Mouse (Mus musculus): ENCODE results near the gene Tctn1. TPM values are rescaled to one million over a fixed set of nuclear protein-coding genes. Genes with fewer than 3 reads are reported as not detected.

The Tctn1 gene
- polyA plus RNA-seq, 1 experiment: 22.1 TPM

DNA sequence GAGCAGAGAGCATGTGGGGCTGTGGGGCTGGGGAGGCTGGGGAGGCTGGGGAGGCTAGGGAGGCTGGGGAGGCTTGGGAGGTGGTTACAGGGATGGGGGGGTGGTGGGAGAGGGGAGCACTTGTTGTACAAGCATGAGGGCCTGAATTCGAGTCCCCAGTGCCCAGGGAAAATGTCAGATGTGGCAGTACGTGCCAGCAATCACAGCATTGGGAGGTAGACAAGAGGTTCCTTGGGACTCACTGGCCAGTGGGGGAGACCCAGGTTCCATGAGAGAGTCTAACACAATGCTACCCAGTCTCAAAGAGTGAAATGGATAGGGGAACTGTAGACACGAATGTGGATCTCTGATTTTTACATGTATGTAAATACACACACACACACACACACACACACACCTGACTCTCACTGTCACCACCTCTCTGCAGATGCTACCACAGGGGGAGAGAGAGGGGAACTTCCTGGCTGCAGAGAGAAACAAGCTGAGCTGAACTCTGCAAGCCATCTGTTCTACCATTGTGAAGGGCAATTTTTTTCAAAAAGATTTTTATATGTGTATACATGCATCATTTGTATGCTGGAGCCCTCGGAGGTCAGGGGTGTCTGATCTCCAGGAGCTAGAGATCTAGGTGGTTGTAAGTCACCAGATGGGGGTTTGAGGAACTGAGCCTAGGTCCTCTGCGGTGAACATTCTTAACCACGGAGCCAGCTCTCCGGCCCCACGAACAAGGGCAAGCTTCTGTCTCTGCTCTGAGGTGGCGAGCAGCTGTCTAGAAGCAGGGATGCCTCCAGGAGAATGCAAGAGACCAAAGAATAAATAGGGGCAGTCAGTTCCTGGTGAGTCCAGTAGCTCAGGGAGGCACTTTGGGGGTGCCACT, 29.7 kb downstream of the Tctn1 start:
- WGBS: 6% methylated on average over 9 of the region's 9 CpGs
- Histone ChIP-seq H3K27ac (ENCODE audit: insufficient read depth, low read length) (peak overlapping the region; percentile 99), H3K36me3 (ENCODE audit: control insufficient read depth, insufficient read depth, low read length) (peaks cover 45% of the 10 kb centered on the region), H3K4me3 (ENCODE audit: extremely low read depth, insufficient read depth, insufficient read length) (peak overlapping the region; percentile 52), H3K4me1 (ENCODE audit: control insufficient read depth, insufficient read depth, insufficient read length) (peaks cover 46% of the 10 kb centered on the region; the same call in 1 of the 2 replicates), H3K27me3 (ENCODE audit: control insufficient read depth, insufficient read depth, low read length) (no peaks in the 10 kb centered on the region)
- TF ChIP-seq POLR2A (IDR thresholded peaks at IDR 0.05; ENCODE audit: low read depth, low read length): peak; percentile 24; the same call in 1 of the 2 replicates
- no peak for TF ChIP-seq CTCF (IDR thresholded peaks at IDR 0.05; ENCODE audit: extremely low read depth, insufficient read depth, insufficient read length, insufficient replicate concordance)
- DNase-seq (ENCODE audit: low read depth in 1 of 2, low spot score in 2 of 2): peak; percentile 64 to 74

DNA sequence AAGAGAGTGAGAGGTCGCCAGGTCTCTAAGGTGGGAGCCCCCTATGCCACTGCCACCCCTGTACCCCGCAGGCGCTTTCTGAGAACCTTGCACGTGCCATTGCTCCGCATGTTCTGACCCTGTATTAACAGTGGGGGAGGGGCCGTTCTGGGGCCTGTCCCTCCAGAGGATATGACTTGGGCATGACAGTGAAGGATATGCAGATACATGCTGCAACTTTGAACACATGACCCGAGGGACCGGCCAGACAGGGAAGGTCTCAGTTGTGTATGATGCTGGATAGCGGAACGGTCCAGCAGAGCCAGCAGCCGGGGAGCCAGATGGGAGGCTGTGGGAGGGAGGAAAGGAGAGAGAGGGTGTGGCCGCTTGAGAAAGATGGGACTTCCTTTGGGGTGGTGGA, 30.6 kb downstream of the Tctn1 start:
- Histone ChIP-seq H3K27ac (ENCODE audit: insufficient read depth, low read length) (peak overlapping the region; percentile 99), H3K4me1 (ENCODE audit: control insufficient read depth, insufficient read depth, insufficient read length) (peaks cover 48% of the 10 kb centered on the region; the same call in 1 of the 2 replicates), H3K36me3 (ENCODE audit: control insufficient read depth, insufficient read depth, low read length) (peaks cover 39% of the 10 kb centered on the region), H3K4me3 (ENCODE audit: extremely low read depth, insufficient read depth, insufficient read length) (peak overlapping the region; percentile 52), H3K27me3 (ENCODE audit: control insufficient read depth, insufficient read depth, low read length) (no peaks in the 10 kb centered on the region)
- peak; percentile 65 to 69 for DNase-seq (ENCODE audit: low read depth in 1 of 2, low spot score in 2 of 2)
- TF ChIP-seq CTCF (IDR thresholded peaks at IDR 0.05; ENCODE audit: extremely low read depth, insufficient read depth, insufficient read length, insufficient replicate concordance) (no peak), POLR2A (IDR thresholded peaks at IDR 0.05; ENCODE audit: low read depth, low read length) (no peak)
- 14% methylated on average over 12 of the region's 12 CpGs for WGBS

DNA sequence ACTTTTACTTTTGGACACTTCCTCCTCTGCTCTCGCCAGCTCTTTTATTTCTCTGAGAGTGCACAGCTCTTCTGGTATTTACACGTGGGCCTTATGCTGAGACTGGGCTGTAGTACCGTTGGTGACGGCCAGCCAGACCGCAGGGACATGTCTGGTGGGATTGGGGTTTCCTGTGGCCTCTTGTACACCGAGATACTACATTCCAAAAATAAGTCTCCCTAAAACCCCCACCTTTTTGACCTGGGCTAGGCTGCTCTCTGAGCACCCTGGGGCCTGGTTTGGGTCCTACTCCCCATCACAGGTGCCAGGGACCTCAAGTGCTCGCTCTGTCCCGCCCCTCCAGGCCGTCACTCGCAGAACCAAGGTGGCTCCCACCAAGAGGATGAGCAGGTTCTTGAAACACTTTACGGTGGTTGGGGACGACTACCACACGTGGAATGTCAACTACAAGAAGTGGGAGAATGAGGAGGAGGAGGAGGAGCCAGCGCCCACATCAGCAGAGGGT, 31.1 kb downstream of the Tctn1 start:
- H3K4me3 ChIP-seq (ENCODE audit: extremely low read depth, insufficient read depth, insufficient read length): peak overlapping the region; percentile 52
- peak overlapping the region; percentile 99 for H3K27ac ChIP-seq (ENCODE audit: insufficient read depth, low read length)
- 9% methylated on average over 14 of the region's 14 CpGs for WGBS

DNA sequence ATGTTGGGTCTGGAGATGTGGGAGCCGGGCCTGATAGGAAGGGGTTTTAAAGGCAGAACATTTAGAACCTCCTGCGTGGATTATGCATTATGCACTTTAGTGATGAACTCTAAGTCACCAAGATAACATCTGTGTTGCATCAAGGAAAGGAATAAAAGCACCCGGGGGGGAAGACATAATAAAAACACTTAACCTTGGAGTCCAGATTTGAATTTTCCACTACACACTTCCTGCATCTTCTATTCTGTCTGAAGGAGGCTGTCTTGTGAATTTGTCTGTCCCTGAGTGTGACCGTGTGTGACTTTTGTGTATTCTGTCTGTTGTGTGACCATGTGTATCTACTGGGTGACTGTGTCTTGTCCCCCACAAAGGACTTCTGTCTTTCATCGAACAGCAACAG, 32.3 kb downstream of the Tctn1 start:
- Histone ChIP-seq H3K36me3 (ENCODE audit: control insufficient read depth, insufficient read depth, low read length) (peaks cover 34% of the 10 kb centered on the region), H3K4me3 (ENCODE audit: extremely low read depth, insufficient read depth, insufficient read length) (no peak overlapping the region; the same call in 1 of the 2 replicates), H3K27ac (ENCODE audit: insufficient read depth, low read length) (peak overlapping the region; percentile 99), H3K27me3 (ENCODE audit: control insufficient read depth, insufficient read depth, low read length) (no peaks in the 10 kb centered on the region), H3K4me1 (ENCODE audit: control insufficient read depth, insufficient read depth, insufficient read length) (peaks cover 51% of the 10 kb centered on the region)
- peak in 1 of 2 experiments; percentile 79 for DNase-seq (ENCODE audit: low read depth in 1 of 2, low spot score in 2 of 2)
- 19% methylated on average over 5 of the region's 5 CpGs for WGBS
- TF ChIP-seq POLR2A (IDR thresholded peaks at IDR 0.05; ENCODE audit: low read depth, low read length) (no peak), CTCF (IDR thresholded peaks at IDR 0.05; ENCODE audit: extremely low read depth, insufficient read depth, insufficient read length, insufficient replicate concordance) (no peak)

More for the DNA sequence above, 31.1 kb downstream of the Tctn1 start:
- no peak for DNase-seq (ENCODE audit: low read depth in 1 of 2, low spot score in 2 of 2)
- Histone ChIP-seq H3K27me3 (ENCODE audit: control insufficient read depth, insufficient read depth, low read length) (no peaks in the 10 kb centered on the region), H3K4me1 (ENCODE audit: control insufficient read depth, insufficient read depth, insufficient read length) (peaks cover 51% of the 10 kb centered on the region), H3K36me3 (ENCODE audit: control insufficient read depth, insufficient read depth, low read length) (peaks cover 34% of the 10 kb centered on the region)
- TF ChIP-seq POLR2A (IDR thresholded peaks at IDR 0.05; ENCODE audit: low read depth, low read length) (no peak), CTCF (IDR thresholded peaks at IDR 0.05; ENCODE audit: extremely low read depth, insufficient read depth, insufficient read length, insufficient replicate concordance) (no peak)

DNA sequence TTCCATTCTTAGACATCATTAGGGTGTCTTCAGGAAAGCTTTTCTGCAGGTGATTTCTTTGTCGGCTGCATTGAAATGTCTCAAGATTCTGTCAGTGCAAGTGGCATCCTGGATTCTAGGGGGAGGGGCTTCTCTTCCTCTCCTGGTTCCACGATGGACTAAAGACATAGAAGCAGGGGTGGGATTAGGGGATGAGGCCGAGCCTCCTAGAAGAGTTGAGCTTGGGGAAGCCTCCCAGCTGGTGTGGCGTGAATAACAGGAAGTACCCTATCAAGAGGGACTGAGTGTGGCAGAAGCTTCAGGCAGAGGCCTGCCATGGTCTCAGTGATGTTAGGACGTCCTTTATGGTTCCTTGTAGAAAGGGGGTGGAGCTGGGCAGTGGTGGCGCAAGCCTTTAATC, 32.8 kb downstream of the Tctn1 start:
- Histone ChIP-seq H3K36me3 (ENCODE audit: control insufficient read depth, insufficient read depth, low read length) (peaks cover 32% of the 10 kb centered on the region), H3K27me3 (ENCODE audit: control insufficient read depth, insufficient read depth, low read length) (no peaks in the 10 kb centered on the region), H3K27ac (ENCODE audit: insufficient read depth, low read length) (peak overlapping the region; percentile 99), H3K4me1 (ENCODE audit: control insufficient read depth, insufficient read depth, insufficient read length) (peaks cover 51% of the 10 kb centered on the region), H3K4me3 (ENCODE audit: extremely low read depth, insufficient read depth, insufficient read length) (no peak overlapping the region; the same call in 1 of the 2 replicates)
- no peak for TF ChIP-seq CTCF (IDR thresholded peaks at IDR 0.05; ENCODE audit: extremely low read depth, insufficient read depth, insufficient read length, insufficient replicate concordance)
- DNase-seq (ENCODE audit: low read depth in 1 of 2, low spot score in 2 of 2): no peak
- WGBS: 13% methylated on average over 6 of the region's 6 CpGs

DNA sequence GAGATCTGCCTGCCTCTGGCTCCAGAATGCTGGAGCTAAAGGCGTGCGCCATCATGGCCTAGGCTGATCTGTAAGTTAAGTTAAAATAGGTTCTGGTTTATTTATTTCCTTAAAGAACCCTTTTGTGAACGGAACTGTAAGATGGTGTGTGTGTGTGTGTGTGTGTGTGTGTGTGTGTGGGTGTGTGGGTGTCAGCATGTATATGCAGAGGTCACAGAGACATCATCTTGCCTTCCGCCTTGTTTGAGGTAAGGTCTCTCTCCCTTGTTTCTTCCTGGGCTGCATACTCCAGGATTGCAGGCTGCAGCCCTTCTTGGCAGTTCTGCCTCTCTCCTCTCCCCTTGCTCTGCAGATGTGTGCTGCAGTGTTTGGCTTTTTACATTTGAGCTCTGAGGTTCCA, 33.4 kb downstream of the Tctn1 start:
- 46% methylated on average over 4 of the region's 4 CpGs for WGBS

More for the DNA sequence above, 33.4 kb downstream of the Tctn1 start:
- peaks cover 49% of the 10 kb centered on the region for H3K4me1 ChIP-seq (ENCODE audit: control insufficient read depth, insufficient read depth, insufficient read length)
- H3K36me3 ChIP-seq (ENCODE audit: control insufficient read depth, insufficient read depth, low read length): peaks cover 35% of the 10 kb centered on the region
- no peak for TF ChIP-seq POLR2A (IDR thresholded peaks at IDR 0.05; ENCODE audit: low read depth, low read length)
- TF ChIP-seq CTCF (IDR thresholded peaks at IDR 0.05; ENCODE audit: extremely low read depth, insufficient read depth, insufficient read length, insufficient replicate concordance): no peak
- DNase-seq (ENCODE audit: low read depth in 1 of 2, low spot score in 2 of 2): no peak
- H3K27me3 ChIP-seq (ENCODE audit: control insufficient read depth, insufficient read depth, low read length): no peaks in the 10 kb centered on the region
- no peak overlapping the region; the same call in 1 of the 2 replicates for H3K4me3 ChIP-seq (ENCODE audit: extremely low read depth, insufficient read depth, insufficient read length)
- peak overlapping the region; percentile 99 for H3K27ac ChIP-seq (ENCODE audit: insufficient read depth, low read length)
